Mouse (Mus musculus) ovary, postnatal 36 days (tissue): ENCODE data around the gene Bcar3.
"Not testable (repeated sequence)": the region's sequence is repeated elsewhere in the genome, so short reads cannot be mapped to it uniquely, and the experiment has no call there.

ENCODE experiments used
- DNase-seq: peaks from one replicate; pipeline ENCODE4 v3.0.0; 2022; ENCODE audit warnings: low spot score, mixed read lengths

Bcar3 gene

GRCm38 (mm10) chr3:122293954-122294850 lies at the start of gene Bcar3:
Bcar3 (plus strand) TSS chr3:122294136.
- peak; percentile 85 for DNase-seq

DNA sequence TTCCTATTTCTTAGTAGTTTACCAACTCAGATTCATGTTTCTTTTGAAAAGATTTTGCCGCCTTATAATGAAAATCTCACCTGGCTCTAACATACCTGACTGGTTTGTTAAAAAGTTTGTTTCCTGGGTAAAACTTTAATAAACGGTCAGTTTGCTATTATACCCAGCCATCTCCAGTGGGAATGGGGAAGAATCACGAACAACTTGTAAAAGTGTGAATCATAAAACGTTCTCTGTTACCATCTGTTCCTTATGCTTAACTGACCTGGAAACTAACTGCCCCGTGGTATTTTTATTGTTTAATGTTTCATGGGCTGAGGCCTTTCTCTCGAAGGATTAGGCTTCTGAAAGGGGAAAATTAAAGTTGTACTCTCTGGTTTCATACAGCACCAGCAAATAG lies 49.2 kb upstream of the Bcar3 start:
- DNase-seq = no peak

DNA sequence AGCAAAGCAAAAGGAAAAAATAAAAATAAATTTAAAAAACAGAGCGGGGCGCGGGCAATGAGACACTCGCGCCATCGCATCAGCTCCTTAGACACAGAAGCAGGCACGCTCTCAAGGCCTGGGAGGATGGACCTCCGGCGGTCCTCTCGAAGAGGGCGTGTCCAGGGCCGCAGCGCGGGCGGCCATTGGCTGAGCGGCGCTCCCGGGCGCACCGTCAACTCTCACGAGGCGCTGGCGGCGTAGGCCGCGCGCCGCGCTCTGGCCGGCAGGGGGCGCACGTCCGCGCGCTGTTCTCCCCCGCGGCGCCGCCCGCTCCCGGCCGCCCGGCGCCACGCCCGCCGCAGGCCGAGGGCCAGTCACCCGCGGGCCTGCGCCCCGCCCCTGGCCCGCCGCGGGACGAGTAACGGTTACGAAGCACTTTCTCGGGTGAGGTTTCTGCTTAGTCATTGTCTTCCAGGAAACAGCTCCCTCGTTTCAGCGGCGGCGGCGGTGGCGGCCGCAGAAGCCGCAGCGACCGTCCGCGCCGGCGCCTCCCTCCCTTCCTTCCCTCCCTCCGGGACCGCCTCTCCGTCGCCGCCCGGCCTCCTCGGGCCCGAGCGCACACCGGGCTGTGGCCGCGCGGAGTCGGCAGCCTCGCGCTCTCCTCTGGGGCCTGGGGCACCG lies 48.6 kb upstream of the Bcar3 start, which contains the start of gene Gclm:
TSS of gene Gclm (plus strand) at position 343 of the 663 bp plus-strand sequence.
- peak; percentile 95 for DNase-seq

DNA sequence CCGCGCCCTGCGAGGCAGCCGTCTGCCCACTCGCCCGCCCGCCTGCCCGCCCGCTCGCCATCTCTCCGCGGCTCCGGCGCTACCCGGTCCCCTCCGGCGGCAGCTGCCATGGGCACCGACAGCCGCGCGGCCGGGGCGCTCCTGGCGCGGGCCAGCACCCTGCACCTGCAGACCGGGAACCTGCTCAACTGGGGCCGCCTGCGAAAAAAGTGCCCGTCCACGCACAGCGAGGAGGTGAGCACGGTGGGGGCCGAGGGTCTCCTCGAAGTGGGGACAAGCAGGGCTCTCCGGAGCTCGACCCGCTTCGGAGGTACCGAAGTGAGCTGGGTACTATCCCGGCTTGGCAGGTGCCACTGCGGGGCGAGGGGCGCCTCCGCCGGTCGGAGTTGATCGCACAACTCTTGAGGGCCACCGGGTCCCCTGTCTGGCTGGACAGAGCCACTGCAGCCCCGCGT lies 48.0 kb upstream of the Bcar3 start:
- peak; percentile 60 for DNase-seq

DNA sequence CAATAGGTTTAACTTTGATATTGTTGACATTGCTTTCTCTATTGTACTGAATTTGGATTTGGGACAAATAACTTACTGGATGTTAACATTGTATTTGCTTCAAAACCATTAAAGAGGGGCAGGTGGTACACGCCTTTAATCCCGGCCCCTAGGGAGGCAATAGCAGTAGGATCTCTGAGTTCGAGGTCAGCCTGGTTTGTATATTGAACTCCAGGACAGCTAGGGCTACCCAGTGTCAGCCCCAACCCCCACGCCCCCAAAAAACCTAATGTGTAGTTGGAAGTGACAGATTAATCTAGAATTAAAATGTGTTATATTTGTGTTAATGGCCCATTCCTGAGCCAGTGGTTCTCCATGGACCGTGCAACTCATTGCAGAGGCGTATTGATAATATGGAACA lies 47.5 kb upstream of the Bcar3 start:
- no peak for DNase-seq

DNA sequence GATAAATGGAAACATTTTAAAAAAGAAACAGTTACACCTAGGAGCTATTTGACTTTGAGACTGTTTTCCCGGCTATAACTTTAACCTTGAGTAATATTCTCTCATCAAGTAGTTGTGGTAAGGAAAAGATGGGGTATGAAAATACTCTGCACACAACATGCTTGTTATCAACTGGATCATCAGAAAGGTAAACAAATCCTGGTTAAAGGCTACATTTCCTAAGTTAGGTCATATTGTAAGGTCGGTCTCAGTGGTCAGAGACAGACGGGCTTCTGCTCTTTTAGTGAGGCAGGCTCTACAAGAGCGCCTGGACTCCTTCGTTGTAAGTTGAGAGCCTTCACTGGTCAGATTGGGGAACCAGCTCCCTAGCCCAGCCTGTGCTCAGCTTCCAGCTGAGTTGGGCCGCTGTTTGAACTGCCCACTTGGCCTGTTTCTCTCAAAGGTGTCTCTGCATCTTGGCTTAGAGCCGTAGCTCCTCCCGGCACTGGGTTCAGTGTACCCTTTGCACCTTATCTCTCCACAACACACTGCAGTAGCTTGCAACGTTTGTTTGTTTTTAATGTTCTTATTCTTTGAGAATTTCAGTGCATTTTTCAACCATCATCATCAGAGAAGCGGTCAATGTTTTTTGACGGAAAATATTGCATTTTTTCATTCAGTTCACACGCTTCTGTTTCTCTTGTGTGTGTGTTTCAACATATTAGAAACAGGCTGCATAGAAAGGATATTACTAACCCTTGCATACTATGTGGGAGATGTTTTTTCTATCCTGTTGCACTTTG lies 46.8 kb upstream of the Bcar3 start:
- DNase-seq = no peak

- DNase-seq = no peak
These were observed 46.2 kb upstream of the Bcar3 start for GRCm38 (mm10) chr3:122247768-122248100.

- DNase-seq = no peak
These were observed 41.3 kb upstream of the Bcar3 start for GRCm38 (mm10) chr3:122252466-122253253.

DNA sequence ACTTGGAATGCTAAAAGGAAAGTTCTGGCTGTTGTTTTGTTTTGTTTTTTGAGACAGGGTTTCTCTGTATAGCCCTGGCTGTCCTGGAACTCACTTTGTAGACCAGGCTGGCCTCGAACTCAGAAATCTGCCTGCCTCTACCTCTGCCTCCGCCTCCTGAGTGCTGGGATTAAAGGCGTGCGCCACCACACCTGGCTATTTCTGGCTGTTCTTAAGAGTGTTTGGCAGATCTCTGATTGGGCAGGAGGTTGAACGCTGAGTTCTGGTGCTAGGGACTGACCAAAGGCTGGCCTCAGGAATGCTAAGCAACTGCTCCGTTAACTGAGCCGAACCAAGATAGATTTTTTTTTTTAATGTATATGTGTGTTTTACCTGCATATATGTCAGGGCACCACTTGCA lies 39.9 kb upstream of the Bcar3 start:
- DNase-seq = not testable (repeated sequence)

DNA sequence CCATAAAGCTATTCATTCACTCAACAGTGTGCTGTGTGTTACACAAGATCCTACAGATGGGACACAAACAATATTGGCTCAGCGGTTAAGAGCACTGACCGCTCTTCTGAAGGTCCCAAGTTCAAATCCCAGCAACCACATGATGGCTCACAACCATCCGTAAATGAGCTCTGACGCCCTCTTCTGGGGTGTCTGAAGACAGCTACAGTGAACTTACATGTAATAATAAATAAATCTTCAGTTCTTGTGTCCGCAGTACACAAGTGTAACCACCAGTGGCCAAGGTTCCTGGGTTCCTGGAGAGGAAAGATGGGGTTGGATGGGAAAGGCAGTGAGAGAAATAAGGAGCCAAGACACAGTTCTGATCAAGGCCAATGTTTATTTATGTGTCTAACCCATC lies 23.9 kb upstream of the Bcar3 start:
- DNase-seq = no peak

GRCm38 (mm10) chr3:122272565-122272964 lies 21.4 kb upstream of the Bcar3 start:
- DNase-seq = not testable (repeated sequence)

GRCm38 (mm10) chr3:122273407-122274240 lies 20.3 kb upstream of the Bcar3 start:
- no peak for DNase-seq

GRCm38 (mm10) chr3:122274241-122275024 lies 19.5 kb upstream of the Bcar3 start, which contains the start of gene Dnttip2:
Dnttip2 (plus strand) TSS chr3:122274388.
- peak; percentile 93 for DNase-seq

DNA sequence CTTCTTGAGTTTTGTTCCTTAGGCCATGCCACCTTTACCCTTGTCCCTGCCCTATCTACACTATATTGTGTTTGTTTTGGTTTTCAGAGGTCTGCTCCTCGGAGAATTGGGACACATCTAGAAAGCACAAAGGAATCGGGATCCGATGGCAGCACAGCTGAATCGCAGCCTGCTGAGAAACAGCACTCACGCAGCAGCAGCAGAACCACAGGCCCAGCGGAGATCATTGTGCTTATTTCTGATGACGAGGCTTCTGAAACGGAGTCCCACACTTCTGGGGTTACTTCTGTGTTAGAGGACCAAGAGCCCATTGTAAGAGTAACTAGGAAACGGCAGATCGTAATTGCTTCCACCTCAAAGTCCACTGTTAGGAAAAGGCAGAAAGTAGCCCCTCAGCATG lies 18.8 kb upstream of the Bcar3 start:
- DNase-seq = no peak

- no peak for DNase-seq
These were observed 6.7 kb upstream of the Bcar3 start for GRCm38 (mm10) chr3:122287195-122287594.

DNA sequence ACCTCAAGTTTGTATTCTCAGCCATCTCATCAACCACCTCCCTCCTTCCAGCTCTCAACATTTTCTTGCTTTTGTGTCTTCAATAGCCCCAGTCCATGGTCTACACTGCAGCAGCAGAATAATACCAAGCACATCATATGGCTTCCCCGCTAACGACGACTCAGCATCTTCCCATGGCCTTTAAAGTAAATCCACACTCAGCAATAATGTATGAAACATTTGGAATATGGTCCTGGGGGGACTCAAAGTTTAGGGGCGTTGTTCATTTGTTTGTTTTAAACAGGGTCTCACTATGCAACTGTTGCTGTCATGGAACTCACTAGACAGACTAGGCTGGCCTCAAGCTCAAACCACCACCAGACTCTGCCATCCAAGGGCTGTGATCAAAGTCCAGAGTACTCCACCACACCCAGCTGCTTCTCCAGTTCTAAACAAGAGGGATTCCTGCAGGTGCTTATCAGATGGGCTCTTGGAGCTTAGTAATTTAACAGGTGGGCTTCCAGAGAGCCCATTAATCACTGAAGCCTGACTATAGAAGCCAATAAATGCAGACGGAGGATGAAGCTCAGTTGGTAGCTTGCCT lies 5.2 kb upstream of the Bcar3 start:
- no peak for DNase-seq

DNA sequence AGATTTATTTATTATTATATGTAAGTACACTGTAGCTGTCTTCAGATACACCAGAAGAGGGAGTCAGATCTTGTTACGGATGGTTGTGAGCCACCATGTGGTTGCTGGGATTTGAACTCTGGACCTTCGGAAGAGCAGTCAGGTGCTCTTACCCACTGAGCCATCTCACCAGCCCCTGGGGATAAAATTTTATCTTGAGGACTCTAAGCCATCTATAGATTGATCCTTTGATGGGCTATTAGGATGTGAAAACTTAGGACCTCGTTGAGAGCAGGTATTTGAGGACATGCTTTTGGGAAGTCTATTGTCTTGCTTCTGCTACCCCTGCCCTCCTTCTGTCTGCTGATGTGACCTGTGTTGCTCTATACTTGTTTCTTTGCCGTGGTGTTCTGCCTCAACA lies 4.6 kb upstream of the Bcar3 start:
- not testable (repeated sequence) for DNase-seq

DNA sequence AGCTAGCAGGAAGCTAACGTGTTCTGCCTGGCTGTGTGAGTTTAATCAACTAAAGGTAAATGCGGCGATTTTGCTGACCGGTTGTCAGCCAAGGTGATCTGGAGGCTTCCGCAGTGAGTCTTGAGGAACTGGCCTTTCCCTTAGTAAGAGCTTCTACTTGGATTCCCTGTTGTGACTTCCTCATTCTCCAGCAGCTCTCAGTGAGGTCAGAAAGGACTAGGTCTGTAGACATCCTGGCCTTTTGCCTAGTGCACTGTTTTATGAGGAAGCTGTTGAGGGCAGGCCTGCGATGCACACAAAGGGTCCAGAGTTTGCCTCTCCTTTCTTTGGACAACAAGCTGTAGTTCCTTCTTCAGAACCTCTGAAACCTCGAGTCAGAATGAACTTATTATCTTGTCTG lies 3.2 kb upstream of the Bcar3 start:
- DNase-seq = no peak

DNA sequence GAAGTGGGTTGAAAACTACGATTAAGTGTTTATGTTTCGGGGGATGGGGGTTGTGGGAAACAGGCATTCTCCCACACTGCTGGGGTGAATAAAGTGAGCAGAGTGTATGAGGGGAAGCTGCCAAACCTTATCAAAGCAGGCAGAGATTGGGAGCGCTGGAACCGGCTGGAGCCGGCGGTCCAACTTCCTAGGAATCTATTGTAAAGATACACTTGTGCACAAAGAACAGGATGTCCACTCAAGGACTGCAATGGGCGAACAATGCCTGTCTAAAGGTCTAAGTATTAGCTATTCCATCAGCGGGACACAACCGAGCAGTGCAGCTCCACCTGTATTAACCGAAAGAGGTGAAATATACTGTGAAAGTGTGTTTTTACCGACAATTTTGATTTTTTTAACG lies 2.1 kb upstream of the Bcar3 start:
- DNase-seq = no peak
